Mouse (Mus musculus) gastrocnemius, adult 18-20 months (tissue): ENCODE results near the gene Ptgis. TPM values are rescaled to one million over a fixed set of nuclear protein-coding genes. Genes with fewer than 3 reads are reported as not detected.
A peak's percentile ranks its signal among the peaks of the same experiment; 100 is the strongest.

Experiments used
- DNase-seq: peaks from one replicate; pipeline ENCODE4 v3.0.0; 2021; ENCODE audit warnings: low spot score
- total RNA-seq, 2 experiments: library from RNA; stranded (reverse); gene quantifications; 2 replicates each; pipeline ENCODE4 v1.2.3; 2021

The Ptgis gene
- total RNA-seq, 2 experiments from 2014 or later, result 1.3 to 1.8 TPM

GRCm38 (mm10) chr2:167156118-167156715, 84.2 kb downstream of the Ptgis start:
- no peak for DNase-seq

DNA sequence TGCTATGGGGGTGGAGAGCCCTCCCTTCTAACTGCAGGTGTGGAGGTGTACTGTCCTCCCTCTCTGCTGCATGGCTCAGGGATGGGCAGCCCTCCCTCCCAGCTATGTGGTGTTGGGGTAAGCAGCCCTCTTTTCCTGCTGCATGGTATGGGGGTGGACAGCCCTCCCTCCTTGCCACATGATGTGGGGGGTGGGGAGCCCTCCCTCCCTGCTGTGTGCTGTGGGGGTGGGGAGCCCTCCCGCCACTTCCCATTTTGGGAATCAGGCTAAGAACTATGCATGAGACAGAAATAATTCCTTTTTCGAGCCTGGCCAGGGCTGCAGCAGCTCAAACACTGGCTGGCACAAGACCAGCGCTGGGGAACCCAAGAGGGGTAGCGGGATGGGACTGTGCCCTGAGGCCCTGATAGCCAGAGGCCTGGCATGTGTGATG, 84.8 kb downstream of the Ptgis start:
- no peak for DNase-seq

GRCm38 (mm10) chr2:167150880-167151279, 89.5 kb downstream of the Ptgis start:
- DNase-seq, result no peak

DNA sequence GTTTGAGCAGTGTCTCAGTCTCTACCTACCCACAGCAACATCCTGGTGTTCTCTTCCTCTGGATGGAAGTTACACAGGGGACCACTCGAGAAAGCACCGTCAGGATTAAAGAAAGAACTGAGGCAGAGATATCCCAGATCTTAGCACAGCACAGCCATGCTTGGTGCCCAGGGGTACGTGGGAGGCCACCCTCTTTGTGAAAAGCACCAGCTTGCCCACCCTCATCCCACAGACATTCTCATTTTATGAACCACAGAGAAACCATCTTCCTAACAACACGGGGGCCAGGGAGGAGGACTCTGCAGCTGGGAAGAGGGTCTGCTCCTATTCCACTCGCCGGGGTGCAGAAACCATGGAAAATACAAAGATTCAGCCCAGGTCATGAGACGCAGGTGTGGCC, 90.3 kb downstream of the Ptgis start:
- DNase-seq, result no peak

- no peak for DNase-seq
Observed at GRCm38 (mm10) chr2:167149035-167149434, 91.4 kb downstream of the Ptgis start.

DNA sequence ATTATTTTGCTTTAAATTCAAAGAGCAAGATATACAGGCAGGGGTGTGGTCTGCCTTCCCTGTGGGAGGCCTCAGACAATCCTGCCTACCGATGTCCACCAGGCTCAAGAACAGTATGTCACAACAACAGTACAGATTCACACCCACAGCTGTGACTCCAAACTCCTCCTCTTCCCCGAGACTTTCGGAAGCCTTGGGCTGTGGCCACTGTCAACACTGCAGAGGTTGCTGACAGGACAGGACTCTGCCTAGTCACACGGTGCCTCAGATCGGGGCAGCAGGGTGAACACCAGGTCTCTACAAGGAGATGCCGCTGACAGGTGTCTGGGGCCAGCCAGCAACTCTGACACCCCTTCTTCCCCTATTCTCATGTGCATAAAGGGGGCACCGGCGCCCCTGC, 92.7 kb downstream of the Ptgis start:
- DNase-seq, result peak; percentile 15

DNA sequence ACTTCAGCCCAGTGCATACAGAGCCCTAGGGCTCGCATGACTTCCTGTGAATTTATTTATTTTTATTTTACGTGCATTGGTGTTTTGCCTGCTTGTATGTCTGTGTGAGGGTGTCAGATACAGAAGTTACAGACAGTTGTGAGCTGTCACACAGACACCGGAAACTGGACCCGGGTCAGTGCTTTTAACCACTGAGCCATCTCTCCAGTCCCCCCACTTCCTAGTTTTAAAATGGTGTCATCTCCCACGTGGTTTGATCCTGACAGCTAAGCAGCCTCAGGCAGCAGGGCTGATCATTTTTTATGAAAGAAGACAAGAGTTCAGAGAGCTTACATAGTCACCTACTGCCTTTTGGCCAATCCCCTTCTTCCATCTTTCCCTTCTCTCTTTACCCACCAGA, 94.5 kb downstream of the Ptgis start:
- no peak for DNase-seq

- no peak for DNase-seq
Observed at GRCm38 (mm10) chr2:167144439-167145307, 95.7 kb downstream of the Ptgis start.

DNA sequence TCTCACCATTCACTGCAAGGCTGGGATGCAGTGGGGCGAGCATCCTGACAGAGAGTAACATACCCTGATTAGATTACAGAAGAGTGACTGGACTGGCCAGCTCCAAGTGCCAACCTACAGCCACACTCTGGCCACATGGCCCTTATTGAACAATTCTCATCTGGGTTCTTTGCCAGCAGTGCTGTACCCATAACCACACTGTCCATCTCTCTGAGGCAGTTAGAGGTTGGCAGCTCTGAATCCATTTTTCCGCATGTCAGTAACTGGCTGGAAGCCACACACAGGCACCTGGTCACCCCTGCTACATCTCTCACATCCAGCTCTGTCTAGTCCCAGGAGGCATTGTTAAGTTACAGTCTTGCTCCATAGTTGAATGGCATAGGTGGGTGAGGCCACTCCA, 96.5 kb downstream of the Ptgis start:
- DNase-seq, result no peak

GRCm38 (mm10) chr2:167142282-167142681, 98.1 kb downstream of the Ptgis start:
- DNase-seq, result no peak

DNA sequence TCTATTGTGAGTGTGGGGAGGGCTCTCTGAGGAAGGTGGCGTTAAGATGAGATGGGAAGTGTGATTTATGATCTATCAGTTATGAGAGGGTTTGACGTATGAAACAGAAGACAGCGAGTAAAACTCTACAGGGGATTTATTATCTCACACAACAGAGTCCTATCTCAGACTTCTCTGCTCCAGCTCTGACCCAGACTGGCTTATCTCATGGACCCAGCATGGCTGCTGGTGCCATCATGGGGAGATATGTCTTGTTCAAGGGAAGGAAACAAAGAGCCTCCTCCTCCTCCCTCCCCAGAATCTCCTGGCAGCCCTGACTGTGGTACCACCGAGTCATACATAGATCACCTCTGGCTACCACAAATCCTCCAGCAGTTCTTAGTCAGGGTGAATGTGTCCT, 98.6 kb downstream of the Ptgis start:
- no peak for DNase-seq

Other genes starting within 250 kb of the Ptgis start
- gene Stau1, start 244.3 kb downstream of the Ptgis start, total RNA-seq, result 10 to 100 TPM; 35.7 to 38.2 TPM
- 1 to 10 TPM; 8.0 to 9.7 TPM for gene Ddx27, start 225.4 kb downstream of the Ptgis start, total RNA-seq
- 10 to 100 TPM; 25.7 to 26.8 TPM for gene Znfx1, start 177.6 kb downstream of the Ptgis start, total RNA-seq
- gene Kcnb1, start 50.4 kb downstream of the Ptgis start, total RNA-seq, result 10 to 100 TPM; 22.2 to 25.8 TPM
- 1 to 10 TPM; 6.9 to 7.9 TPM for gene B4galt5, start 108.6 kb upstream of the Ptgis start, total RNA-seq
- gene Slc9a8, start 181.1 kb upstream of the Ptgis start, total RNA-seq, result 10 to 100 TPM; 24.5 to 26.0 TPM